Mouse (Mus musculus): ENCODE data around the gene Peli1.

Peli1 gene

DNA sequence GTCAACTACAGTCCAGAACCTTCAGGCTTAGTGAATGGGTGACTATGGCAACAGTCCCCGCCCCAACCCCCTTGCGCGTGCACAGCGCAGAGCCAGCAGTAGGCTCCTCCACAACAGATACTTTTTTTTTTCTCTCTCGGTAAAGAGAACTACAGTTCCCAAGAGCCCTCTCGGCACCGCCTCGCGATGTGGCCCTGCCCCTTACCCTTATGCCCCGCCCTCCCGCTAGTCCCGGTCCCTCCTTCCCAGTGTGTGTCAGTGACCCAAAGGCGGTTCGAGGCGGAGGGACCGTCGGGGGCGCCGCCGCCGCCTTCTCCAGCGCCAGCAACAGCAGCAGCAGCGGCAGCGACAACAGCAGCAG, at the start of gene Peli1:
TSS of gene Peli1 (plus strand) at position 225 of the 361 bp plus-strand sequence.
- DNase-seq (ENCODE audit: low read depth): peak; percentile 97

DNA sequence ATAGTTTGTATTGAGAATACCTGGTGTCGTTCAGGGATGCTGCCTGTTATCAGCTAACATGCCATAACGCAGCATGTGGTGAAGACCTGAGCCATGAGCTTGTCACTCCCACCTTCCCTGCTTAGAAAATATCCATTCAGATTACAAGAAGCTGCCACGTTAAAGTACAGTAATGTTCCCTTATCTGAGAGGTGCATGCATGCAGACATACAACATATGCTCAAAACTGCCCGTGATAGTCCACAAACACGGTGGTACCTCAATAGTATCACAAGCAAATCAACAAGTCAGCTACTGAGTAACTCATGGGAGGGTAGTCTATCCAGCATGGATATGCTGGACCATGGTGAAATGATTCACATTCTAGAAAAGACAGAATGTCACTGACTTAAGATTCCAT, 48.5 kb upstream of the Peli1 start:
- DNase-seq (ENCODE audit: low read depth): no peak

DNA sequence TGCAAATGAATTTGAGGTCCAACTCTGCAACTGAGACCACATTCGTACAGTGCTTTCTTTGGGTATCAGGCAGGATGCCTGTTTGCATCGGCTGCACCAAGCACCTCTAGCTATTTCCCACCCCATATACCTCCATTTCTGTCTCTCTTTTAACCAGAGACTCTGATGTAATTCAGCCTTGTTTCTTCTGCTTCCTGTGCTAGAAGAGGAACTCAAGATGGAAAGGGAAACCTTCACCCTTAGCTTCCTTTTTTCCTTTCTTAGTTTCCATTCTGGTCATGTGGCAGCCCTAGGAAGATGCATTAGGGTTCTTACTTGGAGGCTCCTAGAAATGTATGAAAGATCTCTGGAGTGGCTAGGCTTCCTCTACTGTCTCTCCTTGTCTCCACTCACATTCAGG, 44.9 kb upstream of the Peli1 start:
- DNase-seq (ENCODE audit: low read depth): no peak

DNA sequence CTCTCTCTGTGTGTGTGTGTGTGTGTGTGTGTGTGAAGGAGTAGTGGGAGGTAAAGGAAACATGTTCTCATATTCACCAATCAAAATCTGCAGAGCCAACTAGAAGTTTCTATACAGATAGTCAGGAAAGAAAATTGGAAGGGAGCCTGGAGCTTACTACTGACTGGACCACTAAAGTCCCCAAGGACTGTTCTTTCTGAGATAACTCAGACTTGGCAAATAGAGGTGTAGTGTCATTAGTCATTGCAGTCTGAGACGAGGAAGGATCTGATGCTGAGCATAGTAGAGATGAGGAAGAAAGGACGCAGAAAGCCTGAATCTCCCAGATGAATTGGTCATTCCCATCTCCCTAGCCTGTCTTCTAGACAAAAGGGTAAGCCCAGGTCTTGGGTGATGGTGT, 43.2 kb upstream of the Peli1 start:
- no peak for DNase-seq (ENCODE audit: low read depth)

DNA sequence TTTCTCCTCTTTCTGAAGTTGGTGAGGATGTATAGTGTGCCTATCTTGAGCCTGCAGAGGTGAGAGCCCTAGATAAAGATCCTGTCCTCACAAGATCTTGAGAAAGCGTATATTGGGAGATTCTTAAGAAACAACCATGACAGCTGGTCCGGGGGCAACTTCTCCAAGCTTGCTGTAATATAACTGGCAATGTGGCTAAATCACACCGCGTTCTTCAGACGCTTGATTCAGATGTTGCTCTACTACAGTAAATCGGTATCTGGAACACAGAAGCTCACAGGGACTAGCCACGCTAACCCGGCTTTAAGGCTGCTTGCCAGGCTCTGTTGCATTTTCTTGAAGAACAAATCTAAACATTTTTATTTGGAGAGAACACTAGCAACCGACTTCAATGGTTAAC, 39.4 kb upstream of the Peli1 start:
- no peak for DNase-seq (ENCODE audit: low read depth)

DNA sequence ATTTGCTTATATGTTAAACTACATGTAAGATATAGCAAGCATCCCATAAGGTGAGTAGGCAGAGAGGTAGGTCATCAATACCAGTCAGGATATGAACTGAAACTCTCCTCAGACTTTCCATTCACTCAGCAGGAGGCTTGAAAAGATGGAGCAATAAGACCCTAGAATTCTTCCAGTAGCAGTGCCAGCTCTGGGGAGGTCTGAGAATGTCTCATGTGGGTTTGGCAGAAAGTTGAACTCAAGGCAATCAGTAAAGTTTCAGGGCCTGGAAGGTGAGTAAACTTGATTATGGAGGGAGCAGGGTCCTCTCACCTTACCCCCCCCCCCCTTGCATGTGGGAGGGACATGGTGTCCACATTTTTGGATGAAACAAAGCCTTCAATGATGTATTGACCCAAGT, 36.5 kb upstream of the Peli1 start:
- no peak for DNase-seq (ENCODE audit: low read depth)

DNA sequence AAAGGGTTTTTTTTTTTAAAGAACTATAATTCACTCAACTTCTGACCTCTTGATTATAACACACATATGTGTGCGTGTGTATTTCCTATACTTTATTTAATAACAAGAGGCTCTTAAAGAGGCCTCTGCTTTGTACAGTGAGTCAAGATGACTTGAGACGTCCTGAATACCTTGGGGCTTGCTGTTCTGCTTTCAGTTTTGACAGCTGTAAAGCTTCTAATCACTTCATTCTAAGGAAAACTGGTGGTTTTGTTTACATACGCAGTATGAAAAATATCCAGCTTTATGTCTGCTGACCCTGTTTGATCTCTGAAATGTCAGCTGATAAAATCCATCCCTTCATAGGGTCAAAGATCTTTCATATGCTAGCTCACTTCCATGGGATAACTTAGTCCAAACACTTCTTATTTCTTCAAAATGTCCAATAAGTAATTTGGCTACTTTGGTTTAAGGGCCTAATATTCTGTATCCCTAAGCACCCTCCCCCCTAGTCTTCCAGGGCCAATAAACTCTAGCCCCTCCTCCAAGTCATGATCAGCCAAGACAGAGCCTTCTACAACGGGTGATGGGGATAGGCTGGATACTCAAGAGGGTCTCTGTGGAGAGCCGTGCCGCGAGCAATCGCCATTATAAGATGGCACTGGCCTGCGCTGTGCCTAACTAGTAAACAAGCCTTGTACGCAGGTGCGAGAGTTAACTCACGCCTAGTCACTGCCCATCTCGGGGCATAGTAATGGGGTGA, 34.8 kb upstream of the Peli1 start:
- DNase-seq (ENCODE audit: low read depth): no peak

DNA sequence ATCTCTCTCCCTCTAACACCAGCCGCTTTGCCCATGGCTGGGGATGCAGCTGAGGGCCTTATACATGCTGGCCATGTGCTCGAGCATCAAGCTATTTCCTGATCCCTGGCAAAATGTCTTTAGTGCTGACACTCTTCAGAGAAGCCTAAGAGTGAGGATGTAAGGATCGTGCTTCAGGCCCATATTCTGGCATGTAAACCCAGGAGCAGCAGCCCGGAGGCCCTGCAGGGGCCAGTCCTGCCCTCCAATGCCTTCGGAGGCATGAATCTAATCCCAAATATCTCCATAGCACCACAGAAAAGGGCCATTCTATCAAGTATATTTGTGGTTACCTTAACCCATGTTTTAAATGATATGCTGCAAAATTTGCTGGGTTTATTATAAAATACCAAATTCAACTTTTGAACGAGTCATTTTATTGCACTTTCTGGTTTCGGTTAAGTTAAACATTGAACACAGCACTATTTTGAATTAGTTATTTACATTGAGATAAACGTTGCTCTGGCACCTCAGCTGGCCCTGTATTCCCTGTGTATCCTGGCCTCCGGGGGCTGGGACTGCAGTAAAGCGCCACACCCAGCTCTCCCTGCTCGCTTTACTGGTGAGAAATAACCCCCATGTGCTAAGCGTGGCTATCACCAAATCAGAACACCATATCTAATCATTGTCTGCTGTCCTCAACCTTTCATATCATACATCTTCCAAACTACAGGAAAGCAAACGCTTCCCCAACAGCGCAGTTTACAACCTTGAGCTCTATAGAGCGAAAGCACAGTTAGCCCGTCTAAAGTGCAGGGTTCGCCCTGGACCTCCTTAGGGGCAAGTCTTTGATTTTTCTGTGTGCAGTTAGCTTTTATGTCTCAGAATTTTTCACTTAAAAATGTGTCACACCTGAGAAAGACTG, 33.3 kb upstream of the Peli1 start:
- DNase-seq (ENCODE audit: low read depth): no peak

DNA sequence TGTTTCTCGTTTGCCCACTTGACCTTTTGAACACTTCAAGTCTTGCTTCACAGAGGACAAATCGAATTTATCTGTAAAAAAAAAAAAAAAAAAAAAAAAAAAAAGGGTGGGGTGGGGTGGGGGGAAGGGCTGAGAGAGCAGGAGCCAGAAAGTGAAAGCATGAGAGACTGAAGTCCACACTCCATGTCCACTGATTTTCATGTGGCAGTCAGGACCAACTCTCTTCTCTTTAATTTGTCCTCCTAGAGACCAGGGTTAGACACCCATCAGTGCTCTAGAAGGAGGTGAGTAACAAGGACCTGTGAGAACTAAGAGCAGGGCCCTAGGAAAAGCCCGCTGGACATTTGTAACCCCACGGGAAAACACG, 32.7 kb upstream of the Peli1 start:
- no peak for DNase-seq (ENCODE audit: low read depth)

DNA sequence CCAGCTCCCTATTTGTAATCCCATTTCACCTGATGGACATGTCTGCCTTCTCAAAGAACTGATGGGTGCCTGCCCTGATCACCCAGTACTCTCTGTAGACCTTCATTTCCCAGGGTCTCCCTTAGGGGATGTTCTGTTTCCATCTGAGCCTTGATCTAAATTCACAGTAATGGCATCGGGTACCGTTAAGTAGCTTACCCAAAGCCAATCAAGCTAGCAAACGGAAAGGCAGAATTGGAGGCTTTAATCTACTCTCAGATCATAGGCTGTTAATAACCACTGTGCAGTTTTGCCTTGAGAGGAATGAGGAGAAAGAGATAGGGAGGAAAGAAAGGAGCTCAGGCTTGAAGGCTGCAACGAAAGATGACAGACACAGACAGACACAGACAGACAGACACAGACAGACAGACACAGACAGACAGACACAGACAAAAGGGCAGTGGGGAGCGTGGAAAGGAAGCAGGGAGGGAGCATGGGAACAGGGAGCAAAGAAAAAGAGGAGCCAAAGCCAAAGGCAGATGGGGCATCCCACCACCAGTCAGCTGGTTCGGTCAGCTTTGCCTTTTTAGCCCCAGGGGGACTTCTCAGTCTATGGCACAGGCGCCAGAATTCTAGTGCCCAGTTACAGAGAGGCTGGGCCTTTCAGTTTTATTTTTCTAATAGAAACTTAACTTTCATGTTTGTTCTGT, 30.6 kb upstream of the Peli1 start:
- DNase-seq (ENCODE audit: low read depth): no peak

DNA sequence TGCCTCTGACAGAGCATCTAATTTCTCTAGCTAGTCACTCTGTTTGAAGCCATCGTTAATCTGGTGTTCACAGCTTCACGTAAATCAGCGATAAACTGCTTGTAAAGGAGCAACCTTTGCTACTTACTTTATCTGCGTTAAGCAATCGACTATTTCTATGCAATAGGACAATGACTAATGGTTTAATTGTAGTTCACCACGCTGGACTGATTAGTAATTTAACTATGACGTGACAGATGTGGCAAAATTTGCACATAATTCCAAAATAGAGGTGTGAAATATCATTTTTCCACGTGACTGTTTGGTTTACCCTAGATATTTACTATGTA, 30.1 kb upstream of the Peli1 start:
- DNase-seq (ENCODE audit: low read depth): no peak

DNA sequence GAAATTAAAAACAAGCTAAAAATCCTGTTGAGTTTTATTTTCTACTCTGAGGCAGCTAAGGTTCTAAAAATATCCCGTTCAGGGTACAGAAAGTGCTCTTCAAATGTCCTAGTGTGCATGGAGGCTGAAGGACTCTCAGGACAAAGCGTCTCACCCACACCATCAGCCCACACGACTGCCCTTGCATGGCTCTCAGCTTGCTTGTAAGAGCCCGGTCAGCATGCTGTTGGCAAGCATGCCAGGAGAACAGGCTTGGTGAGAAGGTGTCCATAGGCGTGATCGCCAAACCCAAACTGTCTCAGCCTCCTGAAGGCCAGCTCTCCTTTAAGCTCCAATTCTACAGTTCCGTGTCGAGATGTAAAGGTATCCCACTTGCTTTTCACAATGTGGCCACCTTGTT, 29.7 kb upstream of the Peli1 start:
- DNase-seq (ENCODE audit: low read depth): no peak

DNA sequence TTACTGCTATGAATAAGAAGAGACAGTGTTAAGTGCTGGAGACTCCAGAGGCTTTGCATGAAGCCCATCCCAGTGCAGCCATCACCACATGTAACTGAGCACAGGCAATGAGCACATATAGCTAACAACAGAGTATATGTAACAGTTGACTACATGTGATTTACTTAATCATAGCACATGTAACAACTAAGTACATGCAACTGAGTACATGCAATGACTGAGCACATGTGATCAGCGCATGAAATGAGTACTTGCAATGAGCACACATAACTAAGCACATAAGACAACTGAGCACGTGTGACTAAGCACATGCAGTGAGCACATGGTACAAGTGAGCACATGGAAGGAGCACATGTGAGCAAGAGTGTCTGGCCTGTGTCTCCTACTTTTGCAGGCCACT, 29.0 kb upstream of the Peli1 start:
- no peak for DNase-seq (ENCODE audit: low read depth)

DNA sequence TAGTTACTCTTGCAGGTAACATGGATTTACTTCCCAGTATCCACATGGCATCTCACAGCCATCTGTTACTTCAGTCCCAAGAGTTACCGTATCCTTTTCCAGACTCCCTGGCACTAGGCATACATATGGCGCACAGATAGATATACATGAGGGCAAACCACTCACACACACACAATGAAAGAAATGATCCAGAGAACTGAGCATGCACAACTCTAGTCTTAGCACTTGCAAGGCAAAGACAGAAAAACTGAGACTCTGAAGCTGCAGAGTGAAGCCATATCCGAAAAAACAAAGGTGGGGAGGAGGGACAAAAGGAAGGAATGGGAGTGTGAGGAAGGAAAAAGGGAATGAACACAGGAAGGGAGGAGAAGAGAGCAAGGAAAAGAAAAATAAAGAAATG, 27.8 kb upstream of the Peli1 start:
- DNase-seq (ENCODE audit: low read depth): no peak

DNA sequence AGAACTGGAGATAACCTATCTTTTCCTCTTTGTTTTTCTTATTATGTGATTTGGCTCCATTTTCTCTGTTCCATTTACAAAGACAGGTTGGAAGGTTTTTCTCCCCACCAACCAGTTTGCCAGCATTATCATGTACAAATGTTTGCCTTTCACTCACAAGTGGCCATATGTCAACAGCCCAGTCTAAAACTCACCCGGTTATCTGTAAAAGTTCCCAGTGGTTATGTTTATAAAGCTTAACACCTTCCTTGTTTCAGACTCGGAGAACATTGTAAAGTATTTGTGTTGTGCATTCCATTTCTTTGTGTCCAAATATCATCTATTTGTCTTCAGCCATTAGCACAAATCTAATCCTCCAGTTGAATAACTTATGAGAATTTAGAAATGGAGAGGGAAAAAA, 11.7 kb upstream of the Peli1 start:
- no peak for DNase-seq (ENCODE audit: low read depth)

DNA sequence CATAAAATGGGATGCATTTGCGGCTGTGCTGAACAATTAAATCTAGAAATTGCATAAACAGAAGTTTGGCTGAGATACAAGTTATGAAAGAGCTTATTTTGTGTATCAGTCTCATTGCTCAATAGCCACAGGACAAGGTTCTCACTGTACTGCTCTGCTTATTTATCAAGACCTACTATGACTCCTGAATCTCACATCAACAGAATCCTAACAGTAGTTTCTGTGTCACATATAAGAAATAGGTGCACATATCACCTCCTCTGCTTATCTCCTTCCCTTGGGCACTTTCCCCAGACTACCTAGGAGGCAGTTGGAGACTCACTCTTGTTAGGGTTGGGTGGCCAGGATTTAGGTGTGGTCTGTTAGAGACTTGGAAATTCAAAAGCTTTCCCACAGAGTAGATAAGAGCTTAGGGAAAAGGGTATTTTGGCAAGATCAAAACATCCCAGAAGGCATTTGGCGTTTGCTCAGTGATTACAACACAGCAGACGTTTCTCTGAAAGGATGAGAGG, 11.2 kb upstream of the Peli1 start:
- DNase-seq (ENCODE audit: low read depth): no peak

DNA sequence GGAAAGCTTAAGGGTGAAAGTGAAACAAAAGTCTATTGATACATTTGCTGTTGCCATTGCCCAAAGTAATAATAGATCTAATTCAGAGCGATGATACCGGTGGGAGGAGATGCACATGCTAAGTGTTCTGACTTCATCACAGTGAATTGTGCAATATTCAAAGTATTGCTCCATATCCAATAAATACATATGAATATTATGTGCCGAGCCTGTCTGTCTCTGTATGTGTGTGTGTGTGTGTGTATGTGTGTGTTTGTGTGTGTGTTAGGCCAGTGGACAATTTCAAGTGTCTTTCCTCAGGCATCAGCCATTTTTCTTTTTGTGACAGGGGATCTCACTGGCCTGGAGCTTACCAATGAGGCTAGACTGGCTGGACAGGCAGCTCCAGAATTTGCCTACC, 9.9 kb upstream of the Peli1 start:
- no peak for DNase-seq (ENCODE audit: low read depth)

DNA sequence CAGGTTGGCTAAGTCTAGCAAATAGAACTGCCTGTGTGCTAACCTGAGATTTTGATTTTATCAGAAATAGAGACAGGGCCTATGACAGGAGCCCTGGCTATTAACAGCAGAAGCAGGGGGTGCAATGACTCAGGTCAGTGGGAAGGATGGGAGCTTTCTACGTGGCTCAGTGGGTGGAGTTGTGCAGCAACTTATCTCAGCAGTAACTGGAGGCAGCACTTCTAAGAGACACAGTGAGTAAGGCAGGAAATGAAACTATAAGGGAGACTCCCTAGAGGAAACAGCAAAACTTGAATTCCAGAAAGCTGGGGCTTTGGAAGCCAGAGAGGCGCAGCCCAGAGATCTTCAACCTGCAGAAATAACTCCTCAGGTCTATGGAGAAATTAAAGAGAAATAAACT, 8.4 kb upstream of the Peli1 start:
- DNase-seq (ENCODE audit: low read depth): peak; percentile 66

DNA sequence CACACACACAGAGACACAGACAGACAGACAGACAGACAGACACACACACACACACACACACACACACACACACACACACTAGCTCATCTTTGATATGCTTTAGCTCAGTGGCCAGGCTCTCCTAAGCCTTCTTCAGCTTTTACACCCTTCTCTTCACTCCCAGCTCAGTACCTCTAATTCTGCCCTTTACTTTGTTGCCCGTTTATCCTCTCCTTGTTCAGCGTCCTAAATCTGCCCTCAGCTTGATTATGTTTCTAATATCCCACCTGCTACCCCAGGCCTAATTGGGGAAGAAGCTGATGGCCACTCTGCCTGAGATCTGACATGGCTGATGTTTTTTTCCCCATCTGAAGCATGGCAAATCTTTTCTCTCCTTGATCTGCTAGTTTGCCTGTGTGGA, 2.7 kb upstream of the Peli1 start:
- no peak for DNase-seq (ENCODE audit: low read depth)

DNA sequence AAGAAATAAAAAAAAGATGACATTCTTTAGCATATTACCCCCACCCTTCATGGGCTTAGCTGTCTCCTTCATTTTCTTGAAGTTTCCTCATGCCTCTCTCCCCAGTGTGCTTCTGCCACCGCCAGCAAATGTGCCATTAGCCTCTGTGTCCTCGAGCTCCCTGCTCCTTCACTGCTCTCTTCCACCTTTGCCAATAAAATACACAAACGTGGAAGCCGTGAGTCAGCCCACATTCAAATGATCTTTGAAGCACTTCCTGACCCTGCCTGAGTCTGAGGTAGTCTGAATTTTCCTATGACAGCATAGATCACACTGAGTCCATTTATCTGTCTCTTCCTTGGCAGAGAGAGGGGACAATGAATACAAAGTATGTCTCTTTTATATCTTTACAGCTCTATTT, 1.5 kb upstream of the Peli1 start:
- DNase-seq (ENCODE audit: low read depth): peak; percentile 30

DNA sequence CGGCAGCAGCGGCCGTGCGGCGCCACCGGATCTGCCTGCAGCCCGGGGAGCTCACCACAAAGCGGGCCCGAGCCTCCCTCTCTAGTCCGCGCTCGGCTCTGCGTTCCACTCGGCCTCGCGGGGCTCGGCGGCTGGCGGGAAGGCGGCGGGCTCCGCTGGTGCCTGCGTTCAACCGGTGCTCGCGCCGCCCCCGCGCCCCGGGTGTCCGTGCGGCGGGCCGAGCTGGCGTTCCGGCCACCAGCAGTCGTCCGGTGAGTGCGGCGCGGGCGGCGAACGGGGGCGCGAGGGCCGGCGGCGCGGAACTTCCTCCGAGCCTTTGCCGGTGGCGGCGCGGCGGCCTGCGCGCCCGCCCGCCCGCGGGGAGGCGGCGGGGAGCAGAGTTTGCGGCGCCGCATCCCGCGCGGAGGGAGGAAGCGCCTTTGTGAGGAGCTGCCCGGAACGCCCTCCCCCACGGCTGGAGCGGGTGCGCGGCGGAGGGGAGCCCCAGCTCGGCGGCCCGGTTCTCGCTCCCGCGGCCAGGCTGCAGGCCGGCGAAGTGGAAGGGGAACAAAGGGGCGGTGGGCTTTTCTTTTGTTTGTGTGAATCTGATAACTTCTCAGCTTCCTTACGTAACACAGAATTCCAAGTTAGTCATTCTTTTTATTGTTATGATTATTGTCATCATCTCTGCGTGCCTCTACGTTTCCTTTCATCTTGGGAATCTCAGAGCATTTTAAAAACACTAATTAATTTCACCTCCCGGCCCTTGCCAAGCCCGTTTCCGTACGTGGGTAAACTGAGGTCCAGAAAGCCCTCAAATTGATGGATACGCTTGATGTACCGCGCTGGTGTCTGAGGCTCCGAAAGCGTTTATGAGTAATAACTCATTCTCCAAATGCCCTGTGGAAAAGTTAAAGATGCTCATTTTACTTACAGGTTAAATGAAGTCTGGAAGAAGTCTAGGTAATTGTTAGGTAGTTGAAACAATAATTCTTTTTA, 626 bp downstream of the Peli1 start:
- peak; percentile 36 for DNase-seq (ENCODE audit: low read depth)

DNA sequence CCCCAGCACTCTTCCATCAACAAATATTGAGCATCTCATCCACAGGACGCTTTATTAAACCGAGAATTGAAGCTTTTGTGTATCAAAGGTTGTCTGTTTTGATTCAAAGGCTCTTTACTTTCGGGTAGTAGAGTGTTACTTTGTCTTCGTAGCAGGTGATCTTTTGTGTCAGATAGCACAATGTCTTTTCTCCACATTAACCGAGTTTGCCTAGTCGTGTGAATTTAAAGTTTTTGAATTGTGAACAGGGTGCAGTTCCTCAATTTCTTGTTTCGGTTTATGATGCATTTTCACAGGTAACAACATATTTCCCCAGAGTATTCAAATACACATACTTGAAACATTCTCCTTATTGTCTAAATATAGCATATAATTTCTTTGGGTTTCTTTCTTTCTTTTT, 1.5 kb downstream of the Peli1 start:
- DNase-seq (ENCODE audit: low read depth): peak; percentile 32
